Mouse (Mus musculus): ENCODE results near the gene Smad3. TPM values are rescaled to one million over a fixed set of nuclear protein-coding genes. Genes with fewer than 3 reads are reported as not detected.

Smad3 gene
- total and polyA plus RNA-seq, 3 experiments, result 7.5 to 10.2 TPM; not detected in 1

- Histone ChIP-seq H3K36me3 (ENCODE audit: control insufficient read depth in 1 of 2, insufficient read depth in 2 of 2, low read length in 2 of 2) (peaks cover 0 to 38% of the 10 kb centered on the region in 2 experiments; a peak in 2 of 4 replicates), H3K9me3 (replicated peaks; ENCODE audit: insufficient read depth, low read length) (no peaks in the 10 kb centered on the region), H3K4me1 (ENCODE audit: control insufficient read depth in 1 of 2, insufficient read depth in 2 of 2, low read length in 2 of 2) (peaks cover 26 to 56% of the 10 kb centered on the region in 2 experiments), H3K4me3 (ENCODE audit: control insufficient read depth in 1 of 2, insufficient read depth in 1 of 2, low read depth in 2 of 2, low read length in 2 of 2) (no peak overlapping the region), H3K79me2 (ENCODE audit: control insufficient read depth, insufficient read depth, low read length, poor library complexity) (no peaks in the 10 kb centered on the region), H3K27me3 (ENCODE audit: control insufficient read depth in 1 of 2, insufficient read depth in 2 of 2, low read length in 2 of 2) (no peaks in the 10 kb centered on the region), H3K27ac (ENCODE audit: control insufficient read depth, low read depth, low read length) (peak overlapping the region; percentile 6; the same call in 1 of the 2 replicates), H3K9ac (ENCODE audit: control insufficient read depth, low read depth, low read length, poor library complexity, severe bottlenecking) (no peak overlapping the region)
- DNase-seq (ENCODE audit: low read depth, low spot score), result peak; percentile 74
- no peak for TF ChIP-seq RAD21 (IDR thresholded peaks at IDR 0.05; ENCODE audit: low read depth, low read length)
- TF ChIP-seq GATA1 (IDR thresholded peaks at IDR 0.05; ENCODE audit: low read depth, low read length), result peak; percentile 75
- TF ChIP-seq CTCF (IDR thresholded peaks at IDR 0.05 in 2 of 3, conservative IDR thresholded peaks at IDR 0.05 in 1 of 3; ENCODE audit: control insufficient read depth in 1 of 3, insufficient read depth in 1 of 3, low read depth in 2 of 3, low read length in 3 of 3, poor library complexity in 1 of 3, severe bottlenecking in 1 of 3), result no peak
- peak; percentile 62 for TF ChIP-seq TCF12 (IDR thresholded peaks at IDR 0.05; ENCODE audit: low read depth, low read length)
- 0 out of 2 replicates have a peak, but pooled peaks have one; percentile 5 for TF ChIP-seq ELF1 (IDR thresholded peaks at IDR 0.05; ENCODE audit: low read depth, low read length)
- TF ChIP-seq TAL1 (IDR thresholded peaks at IDR 0.05; ENCODE audit: low read length), result peak; percentile 61
- peak; percentile 88 for TF ChIP-seq RCOR1 (IDR thresholded peaks at IDR 0.05; ENCODE audit: low read depth, low read length)
- TF ChIP-seq MAX (IDR thresholded peaks at IDR 0.05; ENCODE audit: low read length), result no peak
- peak in 1 of 2 experiments; percentile 78; a peak in 3 of 4 replicates for TF ChIP-seq EP300 (IDR thresholded peaks at IDR 0.05; ENCODE audit: low read depth in 1 of 2, low read length in 2 of 2)
These were observed 27.7 kb upstream of the Smad3 start for GRCm38 (mm10) chr9:63785492-63785891.

- Histone ChIP-seq H3K4me1 (ENCODE audit: control insufficient read depth in 1 of 2, insufficient read depth in 2 of 2, low read length in 2 of 2) (peaks cover 33 to 60% of the 10 kb centered on the region in 2 experiments), H3K27ac (ENCODE audit: control insufficient read depth, low read depth, low read length) (no peak overlapping the region), H3K36me3 (ENCODE audit: control insufficient read depth in 1 of 2, insufficient read depth in 2 of 2, low read length in 2 of 2) (peaks cover 0 to 45% of the 10 kb centered on the region in 2 experiments; a peak in 2 of 4 replicates), H3K9me3 (replicated peaks; ENCODE audit: insufficient read depth, low read length) (no peaks in the 10 kb centered on the region), H3K27me3 (ENCODE audit: control insufficient read depth in 1 of 2, insufficient read depth in 2 of 2, low read length in 2 of 2) (no peaks in the 10 kb centered on the region), H3K79me2 (ENCODE audit: control insufficient read depth, insufficient read depth, low read length, poor library complexity) (no peaks in the 10 kb centered on the region), H3K4me3 (ENCODE audit: control insufficient read depth in 1 of 2, insufficient read depth in 1 of 2, low read depth in 2 of 2, low read length in 2 of 2) (no peak overlapping the region), H3K9ac (ENCODE audit: control insufficient read depth, low read depth, low read length, poor library complexity, severe bottlenecking) (no peak overlapping the region)
- TF ChIP-seq TAL1 (IDR thresholded peaks at IDR 0.05; ENCODE audit: low read length) (no peak), RCOR1 (IDR thresholded peaks at IDR 0.05; ENCODE audit: low read depth, low read length) (no peak), ZNF384 (IDR thresholded peaks at IDR 0.05; ENCODE audit: low read depth, low read length) (no peak), POLR2AphosphoS5 (IDR thresholded peaks at IDR 0.05; ENCODE audit: borderline replicate concordance, low read depth, low read length) (no peak)
- DNase-seq (ENCODE audit: low read depth, low spot score), result no peak
These were observed 26.8 kb upstream of the Smad3 start for GRCm38 (mm10) chr9:63784597-63784996.

GRCm38 (mm10) chr9:63782744-63783143, 24.9 kb upstream of the Smad3 start:
- peak overlapping the region; percentile 34 for H3K9ac ChIP-seq (ENCODE audit: control insufficient read depth, low read depth, low read length, poor library complexity, severe bottlenecking)
- TF ChIP-seq USF1 (IDR thresholded peaks at IDR 0.05; ENCODE audit: low read depth, low read length) (no peak), MAFK (IDR thresholded peaks at IDR 0.05; ENCODE audit: borderline replicate concordance, low read depth, low read length) (peak; percentile 50; the same call in 1 of the 2 replicates), CTCF (IDR thresholded peaks at IDR 0.05 in 2 of 3, conservative IDR thresholded peaks at IDR 0.05 in 1 of 3; ENCODE audit: control insufficient read depth in 1 of 3, insufficient read depth in 1 of 3, low read depth in 2 of 3, low read length in 3 of 3, poor library complexity in 1 of 3, severe bottlenecking in 1 of 3) (no peak), TAL1 (IDR thresholded peaks at IDR 0.05; ENCODE audit: low read length) (no peak), ELF1 (IDR thresholded peaks at IDR 0.05; ENCODE audit: low read depth, low read length) (no peak), GATA1 (IDR thresholded peaks at IDR 0.05; ENCODE audit: low read depth, low read length) (peak; percentile 71), EP300 (IDR thresholded peaks at IDR 0.05; ENCODE audit: low read depth in 1 of 2, low read length in 2 of 2) (peak in 1 of 2 experiments; percentile 25; a peak in 1 of 4 replicates)
- H3K27me3 ChIP-seq (ENCODE audit: control insufficient read depth in 1 of 2, insufficient read depth in 2 of 2, low read length in 2 of 2), result no peaks in the 10 kb centered on the region
- H3K9me3 ChIP-seq (replicated peaks; ENCODE audit: insufficient read depth, low read length), result no peaks in the 10 kb centered on the region
- H3K27ac ChIP-seq (ENCODE audit: control insufficient read depth, low read depth, low read length), result peak overlapping the region; percentile 88
- DNase-seq (ENCODE audit: low read depth, low spot score), result peak; percentile 80
- H3K79me2 ChIP-seq (ENCODE audit: control insufficient read depth, insufficient read depth, low read length, poor library complexity), result no peaks in the 10 kb centered on the region
- H3K4me1 ChIP-seq (ENCODE audit: control insufficient read depth in 1 of 2, insufficient read depth in 2 of 2, low read length in 2 of 2), result peaks cover 33 to 62% of the 10 kb centered on the region in 2 experiments
- H3K4me3 ChIP-seq (ENCODE audit: control insufficient read depth in 1 of 2, insufficient read depth in 1 of 2, low read depth in 2 of 2, low read length in 2 of 2), result no peak overlapping the region
- peaks cover 0 to 47% of the 10 kb centered on the region in 2 experiments; a peak in 2 of 4 replicates for H3K36me3 ChIP-seq (ENCODE audit: control insufficient read depth in 1 of 2, insufficient read depth in 2 of 2, low read length in 2 of 2)
